Mouse (Mus musculus) lung, postnatal 0 days (tissue): ENCODE results near the gene 1500009L16Rik.

Source experiments
- CTCF ChIP-seq: IDR thresholded peaks from 2 replicates; pipeline ENCODE4 v1.5.1; 2016; ENCODE audit warnings: antibody characterized with exemption, mild to moderate bottlenecking
- EP300 ChIP-seq: IDR thresholded peaks from 2 replicates; pipeline ENCODE4 v1.6.1; 2016; ENCODE audit warnings: antibody characterized with exemption, mild to moderate bottlenecking, control low read depth

DNA sequence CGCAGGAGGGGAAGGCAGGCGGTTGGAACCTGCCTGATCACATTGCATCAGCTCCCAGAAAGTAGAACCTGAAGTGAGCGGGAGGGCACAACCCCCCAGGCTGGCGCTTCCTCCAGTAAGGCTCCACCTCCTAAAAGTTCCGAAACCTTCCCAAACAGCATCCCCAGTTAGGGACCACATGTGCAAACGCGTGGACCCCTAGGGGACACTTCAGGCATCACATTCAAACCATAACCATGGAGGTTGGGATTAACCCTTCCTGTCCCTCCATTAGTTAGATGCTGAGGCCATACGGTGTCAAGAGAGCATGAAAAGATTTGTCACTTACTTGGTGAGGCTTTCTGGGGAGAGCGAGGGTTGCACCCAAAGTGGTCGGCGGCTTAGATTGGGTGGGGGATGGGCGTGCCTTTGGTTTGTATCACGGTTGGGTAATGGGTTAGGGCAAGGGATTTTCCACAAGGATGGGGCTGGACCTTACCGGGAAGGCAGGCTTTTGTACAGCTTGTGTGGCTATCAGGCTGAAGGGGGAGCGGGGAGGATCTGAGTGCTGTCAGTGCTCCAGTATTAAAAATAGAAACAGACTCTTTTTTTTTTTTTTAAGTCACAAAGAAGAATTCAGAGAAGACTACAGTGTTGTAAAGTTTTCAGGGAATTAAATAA is 16.5 kb downstream of the 1500009L16Rik start:
- peak; percentile 35 for TF ChIP-seq CTCF
- no peak for TF ChIP-seq EP300
